Mouse (Mus musculus) fat pad, adult 2 months (tissue): ENCODE results near the gene Chil1.

Experiments
- DNase-seq: peaks from one replicate; pipeline ENCODE4 v3.0.0-alpha.2; 2011; ENCODE audit warnings: low read depth, low spot score; ENCODE audit errors: extremely low read depth

The Chil1 gene

GRCm38 (mm10) chr1:134201751-134202420 is 19.9 kb downstream of the Chil1 start:
- DNase-seq, result no peak

- no peak for DNase-seq
Observed at GRCm38 (mm10) chr1:134204230-134204629, 22.3 kb downstream of the Chil1 start.

GRCm38 (mm10) chr1:134205296-134206018 is 23.5 kb downstream of the Chil1 start:
- no peak for DNase-seq

- DNase-seq, result no peak
Observed at GRCm38 (mm10) chr1:134206085-134206484, 24.1 kb downstream of the Chil1 start.

GRCm38 (mm10) chr1:134210179-134210755 is 28.3 kb downstream of the Chil1 start:
- no peak for DNase-seq

- no peak for DNase-seq
Observed at GRCm38 (mm10) chr1:134211043-134211442, 29.1 kb downstream of the Chil1 start.

- DNase-seq, result no peak
Observed at GRCm38 (mm10) chr1:134211631-134212030, 29.7 kb downstream of the Chil1 start.

GRCm38 (mm10) chr1:134212351-134212750 is 30.4 kb downstream of the Chil1 start:
- no peak for DNase-seq

GRCm38 (mm10) chr1:134213405-134213804 is 31.4 kb downstream of the Chil1 start:
- no peak for DNase-seq

- DNase-seq, result no peak
Observed at GRCm38 (mm10) chr1:134215059-134215458, 33.1 kb downstream of the Chil1 start.

GRCm38 (mm10) chr1:134215751-134216628 is 34.0 kb downstream of the Chil1 start:
- DNase-seq, result no peak

GRCm38 (mm10) chr1:134216629-134216971 is 34.6 kb downstream of the Chil1 start:
- DNase-seq, result no peak

GRCm38 (mm10) chr1:134217028-134217481 is 35.1 kb downstream of the Chil1 start:
- no peak for DNase-seq

- no peak for DNase-seq
Observed at GRCm38 (mm10) chr1:134217942-134218341, 36.0 kb downstream of the Chil1 start.

- no peak for DNase-seq
Observed at GRCm38 (mm10) chr1:134219608-134220007, 37.6 kb downstream of the Chil1 start.

GRCm38 (mm10) chr1:134221172-134221571 is 39.2 kb downstream of the Chil1 start:
- no peak for DNase-seq

- DNase-seq, result no peak
Observed at GRCm38 (mm10) chr1:134222122-134223055, 40.4 kb downstream of the Chil1 start.

- no peak for DNase-seq
Observed at GRCm38 (mm10) chr1:134224649-134225227, 42.8 kb downstream of the Chil1 start.

GRCm38 (mm10) chr1:134225375-134225774 is 43.4 kb downstream of the Chil1 start:
- DNase-seq, result no peak

GRCm38 (mm10) chr1:134226739-134227138 is 44.8 kb downstream of the Chil1 start:
- no peak for DNase-seq
